Mouse (Mus musculus): Measurements from ENCODE around the gene Mettl21a.
A peak's percentile ranks its signal among the peaks of the same experiment; 100 is the strongest.
"Not testable (repeated sequence)": the region's sequence is repeated elsewhere in the genome, so short reads cannot be mapped to it uniquely, and the experiment has no call there.

Mettl21a gene

GRCm38 (mm10) chr1:64616881-64617714 is at the start of gene Mettl21a:
Gene Mettl21a, minus strand, starts transcription at chr1:64617242.
- DNase-seq (ENCODE audit: low spot score in 2 of 2): peak; percentile 82 to 90

DNA sequence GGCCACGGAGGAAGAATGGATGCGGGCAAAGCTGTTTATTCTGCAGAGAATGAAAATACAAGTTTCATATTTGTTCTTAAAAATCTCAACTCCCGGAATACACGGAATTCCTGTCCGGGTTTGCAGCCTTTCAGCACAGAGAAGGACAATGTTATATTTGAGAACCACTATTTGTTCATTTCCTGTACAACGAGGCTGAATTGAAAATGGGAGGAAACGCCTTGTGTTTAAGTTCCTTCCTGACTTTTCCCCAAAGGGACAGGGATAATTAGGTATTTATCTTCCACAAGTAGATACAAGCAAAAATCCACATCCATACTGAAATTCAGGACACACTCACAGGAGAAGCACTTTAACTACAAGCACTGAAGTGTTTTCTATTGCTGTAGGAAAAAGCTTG is 41.8 kb upstream of the Mettl21a start:
- DNase-seq (ENCODE audit: low spot score in 2 of 2): no peak

GRCm38 (mm10) chr1:64656423-64657129 is 39.5 kb upstream of the Mettl21a start:
- DNase-seq (ENCODE audit: low spot score in 2 of 2): no peak

GRCm38 (mm10) chr1:64655415-64655814 is 38.4 kb upstream of the Mettl21a start:
- DNase-seq (ENCODE audit: low spot score in 2 of 2): no peak

DNA sequence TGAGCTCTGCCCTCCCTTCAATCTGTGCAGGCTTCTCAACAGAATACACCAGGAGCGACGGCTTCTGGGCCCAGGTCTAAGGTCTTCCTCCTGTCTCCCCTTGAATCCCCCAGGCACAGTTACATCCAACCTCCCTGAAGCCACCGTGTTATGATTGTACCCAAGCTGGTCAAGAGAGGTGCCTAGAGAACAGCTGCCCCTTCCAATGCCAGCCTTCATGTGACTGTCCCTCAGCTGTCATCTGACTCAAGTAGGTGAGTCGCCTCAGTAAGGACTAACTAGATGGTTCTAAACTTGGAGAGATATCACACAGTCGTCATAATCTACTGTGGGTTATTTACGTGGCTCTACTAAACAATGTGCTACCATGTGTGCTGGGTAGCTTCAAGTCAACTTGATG is 36.7 kb upstream of the Mettl21a start:
- DNase-seq (ENCODE audit: low spot score in 2 of 2): no peak

DNA sequence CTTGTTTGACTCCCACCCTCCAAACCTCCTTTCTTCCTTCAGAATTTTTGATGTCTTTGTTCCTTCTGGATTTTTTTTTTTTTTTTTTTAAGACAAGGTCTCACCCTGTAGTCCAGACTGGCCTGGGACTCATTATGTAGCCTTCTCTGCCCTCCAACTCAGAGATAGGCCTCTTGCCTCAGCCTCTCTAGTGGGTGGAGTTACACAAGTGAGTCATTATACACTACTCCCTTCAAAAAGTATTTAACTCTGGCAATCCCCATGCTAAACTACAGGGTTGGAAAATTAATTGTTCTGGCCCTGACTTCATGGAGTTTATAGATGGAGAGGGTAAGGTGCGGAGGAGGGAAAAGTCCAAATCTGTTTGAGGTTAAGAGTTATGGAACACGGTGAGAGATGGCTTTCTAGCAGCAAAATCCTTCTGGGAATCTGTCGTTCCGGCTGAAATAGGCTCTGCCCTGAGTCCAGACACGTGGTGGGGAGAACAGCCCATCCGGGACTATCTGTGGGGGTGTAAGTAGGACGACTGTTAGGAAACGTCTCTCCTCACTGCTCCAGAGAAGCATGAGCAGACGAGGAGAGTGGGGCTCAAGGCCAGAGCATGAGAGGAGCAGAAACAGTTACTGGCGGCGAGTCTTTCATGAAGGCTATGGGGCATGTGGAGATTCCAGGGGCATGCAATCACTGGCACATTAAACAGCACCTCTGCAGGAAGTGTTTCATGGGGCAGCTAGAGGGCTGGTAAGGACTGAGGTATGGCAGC is 32.5 kb upstream of the Mettl21a start:
- DNase-seq (ENCODE audit: low spot score in 2 of 2): no peak

DNA sequence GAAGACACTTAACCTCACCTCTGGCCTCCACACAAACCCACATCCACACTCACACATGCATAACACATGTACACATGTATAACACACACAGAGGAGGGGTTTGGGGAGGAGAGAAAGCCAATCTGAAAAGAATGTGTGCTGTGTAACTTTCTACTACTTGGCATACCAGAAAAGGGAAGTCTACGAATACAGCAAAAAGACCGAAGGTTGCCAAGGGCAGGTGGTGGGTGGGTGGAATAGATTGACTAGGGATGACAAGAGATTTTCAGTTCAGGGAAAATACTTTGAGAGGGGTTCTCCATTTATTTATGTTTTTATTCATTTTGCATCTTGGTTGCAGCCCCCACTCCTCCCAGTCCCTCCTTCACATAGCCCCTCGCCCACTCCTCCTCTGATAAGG is 27.5 kb upstream of the Mettl21a start:
- no peak for DNase-seq (ENCODE audit: low spot score in 2 of 2)

DNA sequence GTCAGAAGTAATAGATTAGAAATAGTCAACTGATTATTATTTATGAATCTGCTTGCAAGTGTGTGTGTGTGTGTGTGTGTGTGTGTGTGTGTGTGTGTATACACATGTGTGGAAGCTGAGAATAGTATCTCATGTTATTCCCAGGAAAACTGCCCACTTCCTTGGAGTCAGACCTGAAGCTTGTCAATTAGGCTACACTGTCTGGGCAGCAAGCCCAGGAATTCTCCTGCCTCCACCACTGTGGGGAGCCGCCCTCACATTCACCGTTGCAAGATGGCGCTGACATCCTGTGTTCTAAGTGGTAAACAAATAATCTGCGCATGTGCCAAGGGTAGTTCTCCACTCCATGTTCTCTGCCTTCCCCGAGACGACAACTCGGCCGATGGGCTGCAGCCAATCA is 25.5 kb upstream of the Mettl21a start:
- not testable (repeated sequence) for DNase-seq (ENCODE audit: low spot score in 2 of 2)

DNA sequence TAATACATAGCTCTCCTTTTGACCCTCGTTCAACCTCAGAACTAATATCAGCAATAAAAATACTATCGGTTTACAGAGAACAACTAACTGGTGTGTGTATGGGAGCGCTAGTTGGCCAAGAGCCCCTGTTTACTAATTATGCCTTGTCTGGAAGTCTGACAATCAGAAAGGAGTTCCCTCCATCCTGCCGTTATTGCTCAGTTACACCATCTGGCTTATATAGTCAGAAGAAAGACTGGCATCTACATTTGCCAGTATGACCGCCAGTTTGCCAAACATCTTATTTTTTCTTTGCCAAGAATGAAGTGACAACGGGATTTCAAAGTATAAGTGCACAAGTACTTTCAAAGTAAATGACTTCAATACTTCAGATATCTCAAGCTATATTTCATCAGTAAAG is 24.0 kb upstream of the Mettl21a start:
- no peak for DNase-seq (ENCODE audit: low spot score in 2 of 2)

GRCm38 (mm10) chr1:64639279-64639678 is 22.2 kb upstream of the Mettl21a start:
- DNase-seq (ENCODE audit: low spot score in 2 of 2): no peak

DNA sequence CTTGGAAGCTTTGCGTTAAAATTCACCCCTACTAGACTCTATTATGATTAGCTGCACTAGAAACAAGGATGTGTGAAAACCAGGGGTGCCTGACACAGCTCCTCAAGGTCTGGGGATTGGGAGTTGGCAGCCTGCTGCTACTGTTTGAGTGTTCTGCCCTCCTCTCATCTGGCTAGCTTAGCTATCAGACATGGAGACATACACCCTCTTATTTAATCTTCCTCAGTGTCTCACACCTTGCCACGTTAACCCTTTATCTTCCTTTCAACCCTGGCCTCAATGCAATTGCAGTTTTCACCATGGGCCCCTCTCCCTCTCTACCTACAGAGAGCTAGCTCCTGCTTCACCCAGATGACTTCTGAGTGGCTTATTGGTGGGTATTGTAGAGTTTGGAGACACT is 18.6 kb upstream of the Mettl21a start:
- DNase-seq (ENCODE audit: low spot score in 2 of 2): no peak

GRCm38 (mm10) chr1:64633237-64633636 is 16.2 kb upstream of the Mettl21a start:
- no peak for DNase-seq (ENCODE audit: low spot score in 2 of 2)

GRCm38 (mm10) chr1:64631526-64631925 is 14.5 kb upstream of the Mettl21a start:
- DNase-seq (ENCODE audit: low spot score in 2 of 2): no peak

- no peak for DNase-seq (ENCODE audit: low spot score in 2 of 2)
Observed at GRCm38 (mm10) chr1:64625214-64625613, 8.2 kb upstream of the Mettl21a start.

- no peak for DNase-seq (ENCODE audit: low spot score in 2 of 2)
Observed at GRCm38 (mm10) chr1:64623558-64624435, 6.8 kb upstream of the Mettl21a start.

- DNase-seq (ENCODE audit: low spot score in 2 of 2): no peak
Observed at GRCm38 (mm10) chr1:64621116-64621515, 4.1 kb upstream of the Mettl21a start.

GRCm38 (mm10) chr1:64618226-64618625 is 1.2 kb upstream of the Mettl21a start:
- no peak for DNase-seq (ENCODE audit: low spot score in 2 of 2)

- peak; percentile 79 to 94 for DNase-seq (ENCODE audit: low spot score in 2 of 2)
Observed at GRCm38 (mm10) chr1:64617715-64617984, 608 bp upstream of the Mettl21a start.

DNA sequence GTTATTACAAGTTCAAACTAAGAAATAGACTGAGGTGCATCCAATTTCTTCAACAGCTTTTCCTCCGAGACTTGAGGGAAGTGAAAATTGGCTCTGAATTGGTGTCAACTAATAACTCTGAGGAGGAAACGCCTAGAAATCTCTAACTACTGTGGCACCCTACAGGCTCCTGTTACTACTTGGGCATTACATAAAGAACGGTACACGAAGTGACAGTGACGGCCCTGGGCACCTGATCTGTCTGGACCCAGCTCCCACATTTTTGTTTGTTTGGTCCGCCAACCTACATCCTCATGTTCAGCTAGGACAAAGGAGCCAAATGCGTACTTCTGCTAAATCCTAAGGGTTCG is 536 bp downstream of the Mettl21a start:
- DNase-seq (ENCODE audit: low spot score in 2 of 2): no peak

DNA sequence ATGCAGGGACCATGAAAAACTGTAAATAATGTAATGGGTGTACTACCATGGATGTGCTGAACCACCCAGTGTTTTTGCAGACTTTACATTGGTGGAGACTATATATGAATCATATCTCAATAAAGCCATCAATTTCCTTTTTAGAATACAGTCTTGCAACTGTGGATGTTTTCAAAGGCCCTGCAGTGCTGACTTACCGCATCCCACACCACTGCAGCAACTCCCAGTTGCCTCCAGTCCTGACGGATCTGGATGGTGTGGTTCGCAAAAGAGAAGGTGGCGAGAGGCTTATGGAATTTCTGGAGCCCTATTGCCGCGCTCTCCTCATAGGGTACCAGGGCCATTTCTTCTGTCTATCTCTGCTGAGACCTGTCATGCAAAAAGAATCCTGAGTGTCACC is 966 bp downstream of the Mettl21a start:
- no peak for DNase-seq (ENCODE audit: low spot score in 2 of 2)

- no peak for DNase-seq (ENCODE audit: low spot score in 2 of 2)
Observed at GRCm38 (mm10) chr1:64615531-64615991, 1.5 kb downstream of the Mettl21a start.

Measured in spleen, postnatal 4 days (tissue).